Mouse (Mus musculus) spleen, adult 18-20 months (tissue): Measurements from ENCODE around the gene Rbms3.

Experiments
- DNase-seq, 2 experiments: peaks; one replicate each; pipeline ENCODE4 v3.0.0; 2022; ENCODE audit warnings: mixed read lengths in 2 of 2

Gene Rbms3

GRCm38 (mm10) chr9:117476753-117477152 lies 153.0 kb downstream of the Rbms3 start:
- no peak for DNase-seq

GRCm38 (mm10) chr9:117452816-117453215 lies 176.9 kb downstream of the Rbms3 start:
- no peak for DNase-seq

- no peak for DNase-seq
These were observed 187.1 kb downstream of the Rbms3 start for GRCm38 (mm10) chr9:117442611-117443010.

DNA sequence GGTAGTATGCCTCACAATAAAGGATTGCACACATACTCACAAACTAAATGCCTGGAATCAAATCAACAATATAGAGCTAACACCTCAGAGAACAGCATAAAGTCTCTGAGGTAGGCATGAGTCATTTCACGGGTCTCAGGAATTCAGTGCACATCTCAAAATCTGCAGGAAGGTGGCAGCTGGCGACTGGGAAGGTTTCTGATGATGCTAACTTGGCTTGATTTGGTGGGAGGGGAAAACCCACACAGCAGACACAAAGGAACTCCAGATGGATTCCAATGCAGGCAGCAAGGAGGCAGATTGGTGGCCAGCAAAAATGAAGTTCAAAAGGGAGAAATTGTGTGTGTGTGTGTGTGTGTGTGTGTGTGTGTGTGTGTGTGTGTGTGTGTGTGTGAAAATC lies 193.9 kb downstream of the Rbms3 start:
- DNase-seq: no peak

DNA sequence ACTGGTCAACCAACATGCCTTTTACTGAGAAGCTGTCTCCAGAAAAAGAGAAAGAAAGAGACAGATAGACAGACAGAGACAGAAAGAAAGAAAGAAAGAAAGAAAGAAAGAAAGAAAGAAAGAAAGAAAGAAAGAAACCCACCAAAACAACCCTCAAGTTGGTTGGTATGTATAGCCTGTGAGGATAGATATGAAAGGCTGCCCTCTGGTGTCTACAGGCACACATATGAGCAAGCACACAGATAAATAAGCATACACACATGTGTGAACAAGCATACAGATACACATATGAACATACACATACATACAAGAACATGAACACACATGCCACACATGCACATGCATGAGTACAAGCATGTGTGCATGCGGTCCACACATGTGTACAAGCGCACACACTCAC lies 199.0 kb downstream of the Rbms3 start:
- no peak for DNase-seq

- DNase-seq: no peak
These were observed 200.3 kb downstream of the Rbms3 start for GRCm38 (mm10) chr9:117429217-117430105.

DNA sequence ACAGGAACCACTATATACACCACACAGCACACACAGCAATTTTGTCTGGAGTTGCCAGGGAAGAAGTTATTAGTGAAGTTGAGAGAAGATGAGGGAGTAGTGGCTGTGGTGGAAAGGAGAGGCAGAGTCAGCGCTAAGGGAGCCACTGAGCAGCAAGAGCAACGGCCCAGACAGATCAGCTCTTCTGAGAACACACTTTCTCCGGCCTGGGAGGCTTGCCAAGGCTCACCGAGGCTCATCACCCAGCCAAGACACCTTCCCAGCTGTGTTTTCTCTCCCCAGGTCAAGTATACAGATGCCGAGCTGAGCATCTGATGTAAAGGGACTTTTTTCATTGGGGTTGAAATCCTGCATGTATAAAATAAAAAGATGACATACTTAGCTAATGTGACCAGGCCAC lies 206.5 kb downstream of the Rbms3 start:
- DNase-seq: no peak

- DNase-seq: no peak
These were observed 209.7 kb downstream of the Rbms3 start for GRCm38 (mm10) chr9:117419874-117420485.

- DNase-seq: no peak
These were observed 216.5 kb downstream of the Rbms3 start for GRCm38 (mm10) chr9:117413181-117413580.

DNA sequence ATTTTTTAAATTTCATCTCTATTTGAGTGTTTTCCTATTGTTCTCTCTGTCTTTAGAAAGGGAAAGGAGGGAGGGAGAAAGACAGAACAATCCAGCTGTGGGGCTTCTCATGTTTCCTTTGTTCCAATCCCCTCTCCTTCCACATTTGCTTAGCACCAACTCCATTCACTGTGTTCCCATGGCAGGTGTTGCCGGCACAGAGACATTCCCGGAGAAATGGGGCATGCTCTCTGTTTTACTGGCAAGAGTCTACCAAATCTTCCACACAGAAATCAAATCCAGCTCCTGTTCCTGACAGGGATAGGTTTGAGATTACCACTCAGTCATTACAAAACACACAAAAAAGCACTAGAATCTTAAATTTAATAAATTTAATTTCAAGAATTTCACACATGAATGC lies 217.1 kb downstream of the Rbms3 start:
- no peak for DNase-seq

GRCm38 (mm10) chr9:117404621-117405020 lies 225.1 kb downstream of the Rbms3 start:
- DNase-seq: no peak

DNA sequence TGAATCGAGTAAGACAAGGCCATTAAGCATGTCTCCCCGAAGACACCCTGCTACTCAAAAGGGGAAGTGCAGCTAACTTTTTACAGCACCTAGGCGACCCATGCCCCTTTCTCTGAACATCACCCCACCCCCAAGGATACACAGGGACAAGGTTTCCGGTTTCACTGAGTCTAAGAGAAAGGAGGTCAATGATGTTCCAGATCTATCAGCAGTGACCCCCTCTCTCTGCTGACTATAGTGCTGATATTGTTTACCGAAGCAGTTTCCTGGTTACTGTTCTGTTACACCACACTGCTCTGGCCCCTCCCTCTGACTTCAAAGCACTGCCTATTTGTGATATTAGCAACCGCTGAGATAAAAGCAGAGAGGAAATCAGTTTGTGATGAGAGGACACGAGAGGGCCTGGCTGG lies 229.4 kb downstream of the Rbms3 start:
- DNase-seq: no peak

- DNase-seq: no peak
These were observed 232.6 kb downstream of the Rbms3 start for GRCm38 (mm10) chr9:117397071-117397470.

GRCm38 (mm10) chr9:117396586-117396985 lies 233.1 kb downstream of the Rbms3 start:
- no peak for DNase-seq

- no peak for DNase-seq
These were observed 235.8 kb downstream of the Rbms3 start for GRCm38 (mm10) chr9:117393626-117394525.

DNA sequence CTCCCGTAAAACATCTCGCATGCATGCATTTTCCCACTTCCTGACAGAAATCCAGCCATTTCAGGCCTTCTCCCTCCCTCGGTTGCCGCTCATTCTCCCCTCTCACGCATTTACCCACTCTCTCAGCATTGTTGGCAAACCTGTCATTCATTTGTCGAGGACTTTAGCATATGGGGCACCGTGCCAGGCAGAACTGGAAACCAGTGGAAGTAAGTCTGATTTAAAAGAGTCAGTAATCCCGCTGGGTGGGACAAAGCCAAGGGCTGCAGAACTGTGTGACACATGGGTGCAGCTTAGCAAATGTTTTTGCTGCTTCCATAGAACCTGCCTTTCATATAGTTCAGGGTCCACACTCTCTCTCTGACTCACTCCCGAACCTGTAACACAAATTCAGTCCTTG lies 241.7 kb downstream of the Rbms3 start:
- DNase-seq: no peak

DNA sequence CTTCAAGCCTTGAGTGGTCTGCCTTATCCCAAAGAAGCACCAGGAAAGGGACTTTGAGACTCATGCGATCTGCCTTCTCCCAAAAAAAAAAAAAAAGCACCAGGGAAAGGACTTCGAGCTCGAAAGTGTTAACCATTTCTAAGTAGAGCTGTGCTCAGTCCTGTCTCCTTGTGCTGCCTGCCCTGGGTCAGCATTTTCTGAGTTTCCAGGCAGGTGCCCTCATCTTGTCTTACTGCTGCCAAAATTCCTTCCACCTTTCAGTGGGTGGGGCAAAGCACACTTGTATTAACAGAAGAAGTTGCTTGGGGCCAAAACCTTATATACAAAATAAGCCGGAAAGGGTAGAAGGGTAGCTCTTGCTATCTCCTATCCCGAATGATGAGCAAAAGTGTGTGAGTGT lies 248.8 kb downstream of the Rbms3 start:
- DNase-seq: no peak

- no peak for DNase-seq
These were observed 249.6 kb downstream of the Rbms3 start for GRCm38 (mm10) chr9:117380076-117380475.

DNA sequence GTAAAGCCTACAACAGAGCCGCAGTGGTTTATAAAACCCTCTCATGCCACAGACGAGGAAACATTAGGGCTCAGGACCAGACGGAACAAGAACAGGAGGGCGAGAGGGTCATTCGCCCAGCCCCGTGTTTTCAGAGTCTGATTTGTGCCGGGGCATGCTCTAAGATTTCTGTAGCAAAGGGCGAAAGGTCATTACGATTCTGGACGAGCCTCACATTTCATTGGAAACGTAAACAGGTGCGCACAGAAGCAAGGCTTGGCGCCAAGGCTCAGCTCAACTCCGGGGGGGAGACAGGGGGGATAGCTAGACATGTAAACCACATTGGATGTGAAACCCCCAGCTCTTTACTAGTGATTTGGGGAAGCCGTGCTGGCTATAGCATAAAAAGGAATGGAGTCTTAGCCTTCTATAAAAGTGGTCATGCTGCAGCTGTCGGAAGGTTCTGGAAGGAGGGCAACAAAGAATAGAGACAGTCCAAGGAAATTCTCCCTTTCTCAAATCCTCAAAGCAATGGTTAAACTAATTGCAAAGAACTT lies 250.2 kb downstream of the Rbms3 start:
- DNase-seq: no peak

- no peak for DNase-seq
These were observed 251.4 kb downstream of the Rbms3 start for GRCm38 (mm10) chr9:117378131-117378890.

- no peak for DNase-seq
These were observed 253.9 kb downstream of the Rbms3 start for GRCm38 (mm10) chr9:117375776-117376175.

DNA sequence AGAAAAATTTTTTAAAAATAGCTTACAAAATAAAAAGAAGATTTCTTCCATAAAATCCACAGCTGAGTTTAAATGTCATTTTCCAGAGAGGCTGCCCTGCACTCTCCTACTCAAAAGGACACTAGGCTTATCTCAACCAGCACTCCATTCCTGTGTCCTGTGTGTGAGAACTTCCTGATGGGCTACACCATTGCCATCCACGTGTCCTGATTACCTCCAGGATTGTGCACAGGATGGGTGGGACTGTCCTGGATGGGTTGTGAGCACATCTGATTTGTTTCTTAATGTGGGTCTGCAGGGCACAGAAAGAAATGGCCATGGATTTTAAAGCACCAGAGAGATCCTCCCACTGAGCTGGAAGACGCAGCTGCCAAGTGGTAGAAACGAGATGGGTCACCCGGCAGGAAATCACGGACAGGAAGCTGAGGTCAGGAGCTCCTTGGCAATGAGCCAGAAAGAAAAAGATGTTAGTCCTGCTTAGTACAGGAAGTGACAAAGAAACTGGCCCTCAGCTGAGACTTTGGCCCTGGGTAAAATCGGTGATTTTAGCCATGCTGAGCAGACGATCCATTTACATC lies 256.5 kb downstream of the Rbms3 start:
- DNase-seq: no peak
